Mouse (Mus musculus): ENCODE data around the gene Nkpd1. TPM values are rescaled to one million over a fixed set of nuclear protein-coding genes. Genes with fewer than 3 reads are reported as not detected.

The Nkpd1 gene
- total RNA-seq, 2 experiments from 2014 or later, result not detected

Other genes with a start within 250 kb of the Nkpd1 start
- gene Vasp, start 246.0 kb upstream of the Nkpd1 start, total RNA-seq (2021), result 100 to 1,000 TPM; 117 to 119 TPM
- gene Ppm1n, start 237.8 kb upstream of the Nkpd1 start, total RNA-seq (2021), result under 1 TPM in 1 of 2 experiments, not detected in 1; 0.26 TPM
- 10 to 100 TPM; 30.2 to 32.3 TPM for gene Rtn2, start 235.2 kb upstream of the Nkpd1 start, total RNA-seq (2021)
- gene Fosb, start 207.8 kb upstream of the Nkpd1 start, total RNA-seq (2021), result under 1 TPM; 0.52 to 0.86 TPM
- 10 to 100 TPM; 42.4 to 43.5 TPM for gene Ercc1, start 173.1 kb upstream of the Nkpd1 start, total RNA-seq (2021)
- gene Cd3eap, start 158.4 kb upstream of the Nkpd1 start, total RNA-seq (2021), result 1 to 10 TPM; 9.0 to 9.5 TPM
- 10 to 100 TPM; 39.0 to 47.2 TPM for gene Ppp1r13l, start 158.1 kb upstream of the Nkpd1 start, total RNA-seq (2021)
- gene Ercc2, start 135.8 kb upstream of the Nkpd1 start, total RNA-seq (2021), result 10 to 100 TPM; 13.8 to 18.6 TPM
- under 1 TPM; 0.33 to 0.36 TPM for gene Klc3, start 113.7 kb upstream of the Nkpd1 start, total RNA-seq (2021)
- 1,000 to 10,000 TPM; 2,784 to 3,078 TPM for gene Ckm, start 113.1 kb upstream of the Nkpd1 start, total RNA-seq (2021)
- gene Mark4, start 59.0 kb upstream of the Nkpd1 start, total RNA-seq (2021), result 10 to 100 TPM; 28.8 to 30.3 TPM
- 1 to 10 TPM in 1 of 2 experiments, under 1 TPM in 1; 0.93 to 1.1 TPM for gene Exoc3l2, start 54.5 kb upstream of the Nkpd1 start, total RNA-seq (2021)
- gene Bloc1s3, start 9.5 kb upstream of the Nkpd1 start, total RNA-seq (2021), result 1 to 10 TPM; 2.0 to 2.5 TPM
- gene Trappc6a, start 9.4 kb upstream of the Nkpd1 start, total RNA-seq (2021), result 10 to 100 TPM; 45.8 to 46.8 TPM
- 10 to 100 TPM; 45.4 to 45.6 TPM for gene Ppp1r37, start 45.2 kb downstream of the Nkpd1 start, total RNA-seq (2021)
- under 1 TPM in 1 of 2 experiments, not detected in 1; 0.17 TPM for gene Zfp296, start 59.4 kb downstream of the Nkpd1 start, total RNA-seq (2021)
- gene Gemin7, start 59.8 kb downstream of the Nkpd1 start, total RNA-seq (2021), result 10 to 100 TPM; 55.3 to 61.1 TPM
- 10 to 100 TPM; 33.0 to 33.7 TPM for gene Clasrp, start 86.6 kb downstream of the Nkpd1 start, total RNA-seq (2021)
- gene Relb, start 111.6 kb downstream of the Nkpd1 start, total RNA-seq (2021), result 1 to 10 TPM; 8.1 to 9.1 TPM
- gene Clptm1, start 147.2 kb downstream of the Nkpd1 start, total RNA-seq (2021), result 10 to 100 TPM; 98.0 to 99.1 TPM
- gene Apoc2, start 160.1 kb downstream of the Nkpd1 start, total RNA-seq (2021), result under 1 TPM in 1 of 2 experiments, not detected in 1; 0.52 TPM
- gene Gm44805, start 163.6 kb downstream of the Nkpd1 start, total RNA-seq (2021), result not detected
- not detected for gene Apoc4, start 163.6 kb downstream of the Nkpd1 start, total RNA-seq (2021)
- gene Apoc1, start 174.8 kb downstream of the Nkpd1 start, total RNA-seq (2021), result 1 to 10 TPM; 1.9 to 3.0 TPM
- 100 to 1,000 TPM; 198 to 213 TPM for gene Apoe, start 181.3 kb downstream of the Nkpd1 start, total RNA-seq (2021)
- gene Tomm40, start 197.6 kb downstream of the Nkpd1 start, total RNA-seq (2021), result 100 to 1,000 TPM; 147 to 153 TPM
- gene Nectin2, start 232.6 kb downstream of the Nkpd1 start, total RNA-seq (2021), result 10 to 100 TPM; 41.7 to 45.4 TPM